Comparison of ENCODE assay signal across 8 mouse cellular contexts in genomic region chr11:86577231-86577630, GRCm38 (mm10). TPM values are rescaled to one million over a fixed set of nuclear protein-coding genes. Genes with fewer than 3 reads are reported as not detected.
DNase-seq lines count a peak whose midpoint lies in the region; ATAC-seq lines count a peak whose summit lies in the region.

No protein-coding gene starts in this region.

- DNase-seq in thymus, postnatal 14 days = peak; percentile 27
- DNase-seq in thymus, postnatal 10 days (ENCODE audit: low spot score in 2 of 2) = no peak
- peak; percentile 75 for DNase-seq in heart, adult 8-10 months (ENCODE audit: low spot score)
- peak; percentile 59 for DNase-seq in kidney, postnatal 10 days
- peak; percentile 57 to 60 for DNase-seq in monocyte, adult 2 months (ENCODE audit: low read depth in 1 of 2, low spot score in 2 of 2)
- DNase-seq in frontal cortex, postnatal 25 days (ENCODE audit: low spot score in 2 of 2) = no peak
- DNase-seq in spleen, postnatal 14 days (ENCODE audit: low spot score in 2 of 2) = no peak

- no peak for ATAC-seq in midbrain, embryonic 16.5 days

- H3K9me3 ChIP-seq in midbrain, embryonic 16.5 days (replicated peaks; ENCODE audit: control insufficient read depth, low read length, poor library complexity, severe bottlenecking) = no peaks in the 10 kb centered on the region

- H3K27me3 ChIP-seq in midbrain, embryonic 16.5 days (ENCODE audit: control insufficient read depth, insufficient read depth, low read depth, low read length) = no peaks in the 10 kb centered on the region

- no peaks in the 10 kb centered on the region for H3K4me1 ChIP-seq in midbrain, embryonic 16.5 days (ENCODE audit: control insufficient read depth, insufficient read depth, low read length)

- no peaks in the 10 kb centered on the region for H3K36me3 ChIP-seq in midbrain, embryonic 16.5 days (ENCODE audit: control insufficient read depth, insufficient read depth, low read length)

- H3K4me2 ChIP-seq in midbrain, embryonic 16.5 days (ENCODE audit: low read length) = no peak overlapping the region

- no peak overlapping the region for H3K4me3 ChIP-seq in midbrain, embryonic 16.5 days (ENCODE audit: low read depth, low read length)

- WGBS in midbrain, embryonic 16.5 days = 83% methylated on average over 4 of the region's 4 CpGs

- no peak overlapping the region for H3K9ac ChIP-seq in midbrain, embryonic 16.5 days (ENCODE audit: low read depth, low read length)

- no peak overlapping the region; the same call in 1 of the 2 replicates for H3K27ac ChIP-seq in midbrain, embryonic 16.5 days (ENCODE audit: low read length)

RNA-seq across cellular contexts. Expression of gene Tubd1, which starts 32.4 kb away (rescaled TPM):
- total RNA-seq in heart, adult 8-10 months (2022) = 1 to 10 TPM; 5.4 to 6.2 (median 5.8) TPM
- 6.4 and 7.8 TPM in 2 replicates for polyA plus RNA-seq in midbrain, embryonic 16.5 days (2015; fragmentation: Nextera tagmentation; extraction: Ambion mirVana)

RNA-seq across cellular contexts. Expression of gene Rps6kb1, which starts 32.6 kb away (rescaled TPM):
- total RNA-seq in heart, adult 8-10 months (2022) = 10 to 100 TPM; 16.5 to 24.5 (median 23.9) TPM
- 53.2 and 53.3 TPM in 2 replicates for polyA plus RNA-seq in midbrain, embryonic 16.5 days (2015; fragmentation: Nextera tagmentation; extraction: Ambion mirVana)

Comparison
In these comparisons a context has a peak if more than half of its experiments do, and no peak if none do; other contexts are left out.
1. DNase-seq: peak in thymus, postnatal 14 days (single experiment), heart, adult 8-10 months (single experiment), kidney, postnatal 10 days (single experiment) and monocyte, adult 2 months (2 of 2); none in thymus, postnatal 10 days (0 of 2), frontal cortex, postnatal 25 days (0 of 2) and spleen, postnatal 14 days (0 of 2).